Comparison of ENCODE assay signal across 8 mouse cellular contexts in genomic region chr14:29721488-29722385, GRCm38 (mm10). TPM values are rescaled to one million over a fixed set of nuclear protein-coding genes. Genes with fewer than 3 reads are reported as not detected.
DNase-seq lines count a peak whose midpoint lies in the region; ATAC-seq and TF ChIP-seq lines count a peak whose summit lies in the region.

Gene Cacna2d3 (minus strand): TSS chr14:29721864.

- H3K4me2 ChIP-seq in hindbrain, embryonic 16.5 days (ENCODE audit: low read length) = peak within 1 kb of the TSS; percentile 99

- peak within 1 kb of the TSS; percentile 75 for H3K4me3 ChIP-seq in gastrocnemius, adult 2 months
- peak within 1 kb of the TSS; percentile 77 for H3K4me3 ChIP-seq in hindbrain, embryonic 16.5 days (ENCODE audit: low read length)

- peaks cover 18% of the 10 kb centered on the region for H3K4me1 ChIP-seq in hindbrain, embryonic 16.5 days (ENCODE audit: control insufficient read depth, insufficient read depth, low read depth, low read length)

- H3K27ac ChIP-seq in gastrocnemius, adult 2 months = no peak within 1 kb of the TSS
- peak within 1 kb of the TSS; percentile 87 for H3K27ac ChIP-seq in hindbrain, embryonic 16.5 days (ENCODE audit: low read depth, low read length)

- peak; percentile 63 for DNase-seq in ZHBTc4 (ENCODE audit: low read depth, low spot score)
- peak; percentile 65 to 72 for DNase-seq in cerebellum, postnatal 25 days
- peak; percentile 69 for DNase-seq in gastrocnemius, adult 2 months
- DNase-seq in left cerebral cortex, adult 18-20 months (ENCODE audit: low spot score in 2 of 2) = peak; percentile 61 to 73
- peak; percentile 50 for DNase-seq in lung, postnatal 14 days
- peak; percentile 61 for DNase-seq in right cerebral cortex, postnatal 14 days

- H3K9ac ChIP-seq in hindbrain, embryonic 16.5 days (ENCODE audit: low read depth, low read length) = peak within 1 kb of the TSS; percentile 81

- under 1% methylated on average over 43 of the region's 109 CpGs for WGBS in hindbrain, embryonic 16.5 days

- H3K36me3 ChIP-seq in hindbrain, embryonic 16.5 days (ENCODE audit: control insufficient read depth, insufficient read depth, low read length) = no peaks in the 10 kb centered on the region

- H3K27me3 ChIP-seq in hindbrain, embryonic 16.5 days (replicated peaks; ENCODE audit: control insufficient read depth, insufficient read depth, low read length) = peaks cover 2% of the 10 kb centered on the region; the same call in 1 of the 2 replicates

- no peak for TF ChIP-seq CTCF in gastrocnemius, adult 2 months (IDR thresholded peaks at IDR 0.05)

- intact Hi-C loops in gastrocnemius, adult 2 months (cut with DNase I) = no loop called here

- H3K9me3 ChIP-seq in hindbrain, embryonic 16.5 days (ENCODE audit: control insufficient read depth, low read length) = no peaks in the 10 kb centered on the region

- peak; percentile 80 for ATAC-seq in hindbrain, embryonic 16.5 days
- no peak for ATAC-seq in erythroid progenitor cell, adult 5-6 weeks (replicated peaks; ENCODE audit: low FRiP score, poor library complexity, severe bottlenecking)

RNA-seq across cellular contexts. Expression of gene Cacna2d3, which starts in this region (rescaled TPM):
- total RNA-seq in gastrocnemius, adult 2 months (2021) = 1 to 10 TPM in 1 of 2 experiments, under 1 TPM in 1; 0.56 to 1.4 TPM
- 32.8 and 43.8 TPM in 2 replicates for polyA plus RNA-seq in hindbrain, embryonic 16.5 days (2015; fragmentation: Nextera tagmentation; extraction: Ambion mirVana)
- total RNA-seq in left cerebral cortex, adult 18-20 months (2021) = 100 to 1,000 TPM; 101 to 110 TPM
- not detected in 2 replicates for total RNA-seq in erythroid progenitor cell, adult 5-6 weeks (2015; ENCODE audit: low replicate concordance)
- total RNA-seq in erythroid progenitor cell, adult 5-6 weeks (2017; ENCODE audit: low replicate concordance) = 0.08 TPM in 1 of 2 replicates, not detected in the other

Comparison
In these comparisons a context has a peak if more than half of its experiments do, and no peak if none do; other contexts are left out.
1. RNA of gene Cacna2d3 (total RNA-seq): 101 to 110 TPM in left cerebral cortex, adult 18-20 months; 0.56 to 1.4 TPM in gastrocnemius, adult 2 months and 0.08 TPM in erythroid progenitor cell, adult 5-6 weeks; every median in the first group is over 10 times any median in the second.
2. Peak in every context shown above with its lines, with median percentiles within 50 percentile points of each other: DNase-seq.